Mouse (Mus musculus) small intestine, adult 2 months (tissue): Measurements from ENCODE around the gene Tmcc3.

ENCODE experiments used
- CTCF ChIP-seq: fragments of 200-500 bp; IDR thresholded peaks from 2 replicates; pipeline ENCODE4 v1.5.1; 2012; ENCODE audit warnings: low read depth, mild to moderate bottlenecking, control low read depth, inconsistent platforms, low read length, moderate library complexity, mixed read lengths; ENCODE audit not compliant: insufficient replicate concordance, insufficient read length; ENCODE audit errors: extremely low read depth
- POLR2A ChIP-seq: fragments of 200-500 bp; IDR thresholded peaks from 2 replicates; pipeline ENCODE4 v1.6.1; 2012; ENCODE audit warnings: low read depth, mild to moderate bottlenecking, control low read depth, inconsistent platforms, low read length, moderate library complexity

DNA sequence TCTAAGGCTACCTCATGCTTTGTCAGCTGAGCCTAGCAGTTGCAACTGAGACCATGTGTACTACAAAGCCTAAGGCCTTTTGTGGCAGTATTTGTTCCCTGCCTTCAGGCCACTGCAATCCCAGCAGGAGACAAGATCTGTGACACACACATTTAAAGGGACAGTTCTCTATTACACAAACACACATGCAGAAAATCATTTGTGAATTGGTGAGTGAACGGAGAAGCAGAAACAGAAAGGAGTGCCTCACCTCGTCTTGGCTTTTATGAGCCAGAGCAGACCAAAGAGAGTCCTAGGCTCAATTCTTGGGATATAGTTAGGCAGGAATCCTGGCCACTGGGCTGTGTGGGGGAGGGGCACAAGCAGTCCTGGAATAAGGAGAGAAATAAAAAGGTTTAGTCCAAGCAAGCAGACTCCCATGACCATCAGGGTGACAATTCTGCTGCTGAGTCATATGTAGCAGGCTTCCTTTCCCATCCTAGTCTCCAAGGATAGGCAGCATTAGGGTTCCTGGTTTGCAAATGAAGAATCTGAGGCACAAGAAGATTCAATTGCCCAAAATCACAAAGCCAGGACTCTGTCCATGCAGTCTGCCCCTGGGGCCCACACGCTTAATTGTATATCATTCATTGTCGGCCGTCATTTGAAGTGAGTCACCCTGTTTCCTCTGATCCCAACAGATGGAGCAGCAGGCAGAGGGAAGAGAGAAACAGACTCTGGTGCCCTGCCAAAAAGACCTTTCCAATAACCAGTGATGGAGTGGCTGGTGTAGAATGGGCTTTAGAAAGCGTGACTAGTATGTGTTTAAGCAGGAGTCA, 16.6 kb upstream of the Tmcc3 start:
- TF ChIP-seq CTCF, result no peak
- TF ChIP-seq POLR2A, result no peak
